Mouse (Mus musculus) lung, embryonic 14.5 days (tissue): ENCODE data around the gene Cpne1. TPM values are rescaled to one million over a fixed set of nuclear protein-coding genes. Genes with fewer than 3 reads are reported as not detected.
A peak's percentile ranks its signal among the peaks of the same experiment; 100 is the strongest.

Source experiments
- ATAC-seq: fragments of 200-750 bp; cut with Nextera tagmentation; 2 replicates; pipeline ENCODE4 v1.8.0; 2017; ENCODE audit warnings: mild to moderate bottlenecking, moderate TSS enrichment, moderate library complexity; ENCODE audit not compliant: insufficient read depth
- DNase-seq: peaks from one replicate; pipeline ENCODE4 v3.0.0-alpha.2; 2015
- H3K27ac ChIP-seq: fragments of 300-500 bp; sonication (generic); 2 replicates; pipeline ENCODE4 v1.5.1; 2014; ENCODE audit warnings: low read depth, mild to moderate bottlenecking, moderate library complexity
- H3K27me3 ChIP-seq: fragments of 300-500 bp; sonication (generic); 2 replicates; pipeline ENCODE4 v1.6.1; 2014; ENCODE audit warnings: low read length, control low read depth; ENCODE audit not compliant: insufficient read depth
- H3K36me3 ChIP-seq: fragments of 300-500 bp; sonication (generic); 2 replicates; pipeline ENCODE4 v1.6.1; 2014; ENCODE audit warnings: control low read depth; ENCODE audit not compliant: insufficient read depth
- H3K4me1 ChIP-seq: fragments of 300-500 bp; sonication (generic); 2 replicates; pipeline ENCODE4 v1.6.1; 2014; ENCODE audit warnings: antibody characterized with exemption, control low read depth; ENCODE audit not compliant: insufficient read depth
- H3K4me2 ChIP-seq: fragments of 300-500 bp; sonication (generic); 2 replicates; pipeline ENCODE4 v1.6.1; 2014; ENCODE audit warnings: mild to moderate bottlenecking
- H3K4me3 ChIP-seq: fragments of 300-500 bp; sonication (generic); 2 replicates; pipeline ENCODE4 v1.5.1; 2014; ENCODE audit warnings: low read depth, low read length
- H3K9ac ChIP-seq: fragments of 300-500 bp; sonication (generic); 2 replicates; pipeline ENCODE4 v1.6.1; 2014
- H3K9me3 ChIP-seq: fragments of 300-500 bp; sonication (generic); 2 replicates; pipeline ENCODE4 v1.6.1; 2016; ENCODE audit warnings: low read depth, low read length, control low read depth
- CTCF ChIP-seq: IDR thresholded peaks from 2 replicates; pipeline ENCODE4 v1.5.1; 2016; ENCODE audit warnings: antibody characterized with exemption, low read depth
- whole genome bisulfite sequencing: fragments of 180-500 bp; shearing (Covaris S2); extraction: QIAGEN DNeasy Blood & Tissue Kit; methylation state at CpG from one replicate; pipeline ENCODE4 v1.1.7; 2014; 5-methylcytosine and 5-hydroxymethylcytosine counted together
- polyA plus RNA-seq: library from polyadenylated mRNA; unstranded; fragments of >200 nt; fragmentation: Nextera tagmentation; extraction: Ambion mirVana; gene quantifications from 2 replicates; pipeline ENCODE4 v1.2.1, GENCODE M21; 2014

The Cpne1 gene
- polyA plus RNA-seq, 1 experiment from 2014 or later = 70.2 TPM

DNA sequence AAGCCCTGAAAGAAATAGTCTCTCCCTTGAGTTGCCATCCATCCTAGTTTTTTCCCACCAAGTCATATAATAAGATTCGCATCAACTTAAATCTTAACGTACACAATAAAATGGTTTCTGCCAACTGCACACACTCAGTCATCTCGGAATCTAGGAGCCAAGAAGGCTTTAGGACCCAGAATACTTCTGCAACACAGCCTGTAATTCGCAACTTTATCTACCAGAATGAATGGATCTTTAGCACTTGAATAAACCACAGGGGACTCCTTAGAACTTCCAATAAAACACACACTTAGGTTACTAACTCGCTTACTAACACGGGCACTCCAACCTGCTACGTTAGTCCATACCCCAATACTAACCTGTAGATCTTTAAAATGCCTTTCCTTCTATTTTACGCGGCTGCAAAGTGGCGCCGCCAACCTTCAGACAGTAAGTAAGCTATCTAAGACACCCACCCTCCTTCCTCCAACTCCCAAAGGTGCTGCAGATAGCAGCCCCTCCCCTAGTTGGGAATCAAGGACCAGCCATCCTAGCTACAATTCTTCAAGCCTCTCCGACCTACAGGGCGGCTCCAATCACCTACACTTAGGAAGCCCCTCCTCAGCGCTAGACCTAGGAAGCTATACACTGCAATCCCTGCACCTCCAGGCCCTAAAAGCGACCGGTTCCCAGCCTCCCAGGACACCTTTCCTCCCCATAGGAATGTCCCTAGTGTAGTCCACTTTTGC, 973 bp downstream of the Cpne1 start:
- Histone ChIP-seq H3K4me3 (peak overlapping the region; percentile 95), H3K36me3 (peaks cover 16% of the 10 kb centered on the region), H3K27me3 (no peaks in the 10 kb centered on the region), H3K4me2 (peak overlapping the region; percentile 81), H3K4me1 (peaks cover 8% of the 10 kb centered on the region), H3K9me3 (no peaks in the 10 kb centered on the region), H3K9ac (peak overlapping the region; percentile 98), H3K27ac (peak overlapping the region; percentile 94)
- ATAC-seq = peak; percentile 79
- WGBS = under 1% methylated on average over 16 of the region's 16 CpGs
- no peak for TF ChIP-seq CTCF
- DNase-seq = peak; percentile 60

DNA sequence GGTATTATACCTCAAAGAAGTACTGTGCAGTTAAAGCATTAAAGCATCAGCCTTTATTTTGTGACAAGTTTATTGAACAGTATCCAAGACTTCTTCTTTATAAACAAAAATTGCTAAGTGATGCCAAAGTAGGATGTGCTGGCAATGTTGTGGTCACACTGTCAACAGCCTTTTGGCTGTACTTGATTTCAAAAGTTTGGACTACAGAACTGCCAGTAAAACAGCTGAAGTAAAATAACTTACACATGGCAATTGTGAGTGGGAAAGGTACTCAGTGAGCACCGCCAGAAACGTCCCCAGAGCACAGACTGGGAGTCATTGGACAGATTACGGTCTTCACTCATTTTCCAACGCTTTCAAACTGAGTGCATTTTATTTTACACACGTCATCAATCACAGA, 19.8 kb downstream of the Cpne1 start:
- TF ChIP-seq CTCF = no peak
- H3K27ac ChIP-seq = no peak overlapping the region
- H3K27me3 ChIP-seq = no peaks in the 10 kb centered on the region
- H3K9me3 ChIP-seq = no peaks in the 10 kb centered on the region
- WGBS = 54% methylated on average over 5 of the region's 5 CpGs
- 0 out of 2 replicates have a peak, but pooled peaks have one; percentile 44 for ATAC-seq
- H3K4me1 ChIP-seq = no peaks in the 10 kb centered on the region
- no peak overlapping the region for H3K4me2 ChIP-seq
- H3K36me3 ChIP-seq = peaks cover 43% of the 10 kb centered on the region
- no peak overlapping the region for H3K9ac ChIP-seq
- no peak overlapping the region for H3K4me3 ChIP-seq
- DNase-seq = peak; percentile 72

GRCm38 (mm10) chr2:156089799-156090198, 22.0 kb downstream of the Cpne1 start:
- DNase-seq = no peak
- Histone ChIP-seq H3K27ac (no peak overlapping the region), H3K4me1 (no peaks in the 10 kb centered on the region), H3K36me3 (peaks cover 22% of the 10 kb centered on the region), H3K4me3 (no peak overlapping the region), H3K27me3 (no peaks in the 10 kb centered on the region), H3K9ac (no peak overlapping the region), H3K9me3 (no peaks in the 10 kb centered on the region), H3K4me2 (no peak overlapping the region)
- no peak for ATAC-seq
- no peak for TF ChIP-seq CTCF
- WGBS = 97% methylated on average over 1 of the region's 1 CpGs

DNA sequence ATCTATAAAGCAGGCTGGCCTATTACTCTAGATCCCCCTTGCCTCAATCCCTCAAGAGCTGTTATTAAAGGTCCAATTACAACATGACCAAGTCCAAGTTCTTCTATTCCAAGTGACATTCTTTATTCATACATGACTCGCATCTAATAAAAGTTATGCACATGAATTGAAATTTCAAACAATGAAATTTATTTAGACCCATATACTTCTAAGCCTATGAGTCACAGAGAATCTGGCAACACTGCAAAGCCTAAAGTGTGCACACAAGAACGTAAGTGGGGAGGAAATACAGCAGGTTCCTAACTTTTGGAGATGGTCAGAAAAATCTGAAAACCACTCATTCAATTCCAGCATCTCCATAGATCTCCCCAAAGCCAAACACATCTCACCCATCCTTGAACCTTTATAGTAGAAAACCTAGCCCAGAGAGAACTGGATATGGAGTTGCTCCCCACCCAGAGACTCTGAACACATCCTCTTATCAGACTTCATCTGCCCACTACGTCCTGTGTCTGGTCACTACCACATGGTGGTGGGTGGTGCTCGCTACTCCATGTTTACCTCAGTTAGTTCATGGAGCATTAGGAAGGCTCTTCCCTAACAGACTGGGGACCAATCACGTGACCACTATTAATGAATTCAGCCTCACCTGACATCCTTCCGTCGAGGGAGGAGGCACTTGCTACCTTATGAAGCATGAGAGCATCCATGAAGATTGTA, 24.2 kb downstream of the Cpne1 start:
- Histone ChIP-seq H3K4me1 (no peaks in the 10 kb centered on the region), H3K4me2 (no peak overlapping the region), H3K9ac (no peak overlapping the region), H3K36me3 (peaks cover 15% of the 10 kb centered on the region), H3K27ac (no peak overlapping the region), H3K9me3 (no peaks in the 10 kb centered on the region), H3K27me3 (no peaks in the 10 kb centered on the region), H3K4me3 (no peak overlapping the region)
- DNase-seq (no peak), ATAC-seq (0 out of 2 replicates have a peak, but pooled peaks have one; percentile 17)
- TF ChIP-seq CTCF = no peak
- WGBS = 84% methylated on average over 7 of the region's 7 CpGs

DNA sequence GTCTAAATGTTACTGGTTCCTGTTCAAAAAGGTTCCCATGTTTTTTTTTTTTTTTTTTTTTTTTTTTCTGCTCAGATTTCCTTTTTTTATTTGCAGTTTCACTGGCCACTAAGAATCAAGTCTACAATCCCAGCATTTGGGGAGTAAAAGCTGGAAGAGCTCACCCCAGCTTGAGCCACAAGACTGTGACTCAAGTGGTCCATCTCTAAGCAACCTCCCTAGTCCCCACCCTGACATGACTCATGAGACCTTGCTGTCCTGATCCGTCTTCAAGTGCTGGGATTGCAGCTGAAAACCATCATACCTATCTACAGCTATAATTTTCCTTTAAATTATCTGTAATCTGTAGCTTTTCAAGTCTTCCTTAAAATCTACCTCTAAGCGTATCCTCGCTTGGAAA, 27.2 kb downstream of the Cpne1 start:
- Histone ChIP-seq H3K9ac (no peak overlapping the region), H3K4me2 (no peak overlapping the region), H3K4me1 (no peaks in the 10 kb centered on the region), H3K36me3 (peaks cover 2% of the 10 kb centered on the region), H3K4me3 (no peak overlapping the region), H3K27ac (no peak overlapping the region), H3K9me3 (no peaks in the 10 kb centered on the region), H3K27me3 (no peaks in the 10 kb centered on the region)
- ATAC-seq (no peak), DNase-seq (no peak)
- TF ChIP-seq CTCF = no peak
- WGBS = 81% methylated on average over 3 of the region's 3 CpGs

DNA sequence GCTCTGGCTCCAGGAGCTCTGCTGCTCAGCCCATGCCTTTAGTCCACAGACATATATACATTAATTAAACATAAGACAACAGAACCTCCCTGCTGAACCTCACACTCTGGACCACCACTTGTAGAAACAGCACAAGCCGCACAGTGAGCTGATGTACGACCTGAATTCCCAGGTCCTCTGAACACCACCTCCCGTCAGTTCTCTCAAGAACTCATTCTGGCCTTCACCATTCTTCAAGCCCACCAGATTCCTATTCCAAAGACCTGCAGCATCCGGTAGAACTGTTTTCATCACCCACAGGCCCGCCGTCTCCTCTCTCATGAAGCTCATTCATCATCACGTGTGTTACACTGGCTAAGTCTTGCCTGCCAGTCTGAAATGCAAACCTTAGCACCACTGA, 31.4 kb downstream of the Cpne1 start:
- 70% methylated on average over 7 of the region's 7 CpGs for WGBS

GRCm38 (mm10) chr2:156079674-156080073, 32.1 kb downstream of the Cpne1 start:
- H3K27me3 ChIP-seq = no peaks in the 10 kb centered on the region
- WGBS = 35% methylated on average over 4 of the region's 4 CpGs

More for the DNA sequence above, 31.4 kb downstream of the Cpne1 start:
- Histone ChIP-seq H3K4me2 (no peak overlapping the region), H3K9ac (no peak overlapping the region), H3K27ac (no peak overlapping the region), H3K4me1 (no peaks in the 10 kb centered on the region), H3K4me3 (no peak overlapping the region), H3K9me3 (no peaks in the 10 kb centered on the region), H3K27me3 (no peaks in the 10 kb centered on the region), H3K36me3 (peaks cover 42% of the 10 kb centered on the region)
- TF ChIP-seq CTCF = no peak
- no peak for DNase-seq
- ATAC-seq = no peak

More at GRCm38 (mm10) chr2:156079674-156080073, 32.1 kb downstream of the Cpne1 start:
- DNase-seq = no peak
- Histone ChIP-seq H3K4me1 (no peaks in the 10 kb centered on the region), H3K4me3 (no peak overlapping the region), H3K9ac (no peak overlapping the region), H3K36me3 (peaks cover 49% of the 10 kb centered on the region), H3K9me3 (no peaks in the 10 kb centered on the region), H3K4me2 (no peak overlapping the region), H3K27ac (no peak overlapping the region)
- ATAC-seq = no peak
- TF ChIP-seq CTCF = no peak
